Mouse (Mus musculus) ES-Bruce4 (cell line): ENCODE measurements at regions not wholly inside any gene's neighbourhood (a gene's known extent, or its start where the extent isn't known, plus 50 kb on each side); places are given as distances from the start of the nearest gene placed in this dataset.

Experiments
- CTCF ChIP-seq: IDR thresholded peaks from one replicate; pipeline ENCODE4 v1.8.1; 2011; ENCODE audit warnings: low read depth, low read length
- EP300 ChIP-seq: IDR thresholded peaks from 2 replicates; pipeline ENCODE4 v1.6.1; 2011; ENCODE audit warnings: low read depth, low read length; ENCODE audit not compliant: insufficient read depth
- POLR2A ChIP-seq: IDR thresholded peaks from one replicate; pipeline ENCODE4 v1.8.1; 2011; ENCODE audit warnings: low read length; ENCODE audit not compliant: insufficient read depth

DNA sequence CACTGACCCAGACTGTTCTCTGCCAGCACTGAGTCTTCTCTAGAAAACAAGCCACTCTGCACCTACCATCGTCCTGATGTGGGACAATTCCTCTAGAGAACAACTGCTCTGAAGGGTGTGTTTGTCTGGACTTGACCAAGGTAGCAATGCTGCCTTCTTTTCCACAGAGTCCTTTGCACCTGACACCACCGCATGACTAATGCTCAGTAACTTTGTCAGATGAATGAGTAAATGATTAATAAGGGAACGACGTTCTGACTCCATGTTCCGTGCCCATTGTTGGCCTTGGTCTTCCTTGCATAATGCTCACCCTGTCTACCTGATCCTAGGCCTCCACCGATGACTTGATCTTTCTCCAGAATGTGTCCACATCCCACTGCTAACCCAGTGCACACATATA is 67.2 kb upstream of the Frmd6 start:
- TF ChIP-seq POLR2A (no peak), CTCF (no peak), EP300 (no peak)
